Mouse (Mus musculus) G1E (cell line): ENCODE results near the gene Sae1.

Source experiments
- CTCF ChIP-seq: IDR thresholded peaks from 2 replicates; pipeline ENCODE4 v1.5.1; 2012; ENCODE audit warnings: low read depth, low read length, inconsistent platforms, mixed read lengths
- GATA1 ChIP-seq: IDR thresholded peaks from 2 replicates; pipeline ENCODE4 v1.6.1; 2012; ENCODE audit warnings: borderline replicate concordance, low read length, inconsistent platforms, mixed read lengths
- GATA2 ChIP-seq: IDR thresholded peaks from 2 replicates; pipeline ENCODE4 v1.6.1; 2012; ENCODE audit warnings: low read depth, low read length, inconsistent platforms, borderline replicate concordance
- POLR2AphosphoS5 ChIP-seq: IDR thresholded peaks from 2 replicates; pipeline ENCODE4 v1.6.1; 2012; ENCODE audit warnings: low read depth, low read length, inconsistent platforms; ENCODE audit not compliant: insufficient replicate concordance
- TAL1 ChIP-seq: conservative IDR thresholded peaks from 2 replicates; pipeline ENCODE4 v1.6.1; 2012; ENCODE audit warnings: low read depth, low read length, inconsistent platforms, mixed read lengths

- no peak for TF ChIP-seq GATA1
- TF ChIP-seq CTCF: no peak
- no peak for TF ChIP-seq TAL1
- no peak for TF ChIP-seq POLR2AphosphoS5
- no peak for TF ChIP-seq GATA2
Observed at GRCm38 (mm10) chr7:16315222-16315759, 72.3 kb downstream of the Sae1 start.
